Mouse (Mus musculus) heart, postnatal 10 days (tissue): ENCODE measurements around the gene Eipr1. TPM values are rescaled to one million over a fixed set of nuclear protein-coding genes. Genes with fewer than 3 reads are reported as not detected.

Source experiments
- total RNA-seq, 2 experiments: library from RNA; stranded (reverse); gene quantifications; 2 replicates each; pipeline ENCODE4 v1.2.3; 2021

Eipr1 gene
- total RNA-seq, 2 experiments from 2014 or later = 9.8 to 11.2 TPM

Other genes starting within 250 kb of the Eipr1 start
- under 1 TPM; 0.29 to 0.30 TPM for gene Dcdc2c, start 199.4 kb upstream of the Eipr1 start, total RNA-seq
- gene Allc, start 169.3 kb upstream of the Eipr1 start, total RNA-seq = not detected
- gene Colec11, start 128.4 kb upstream of the Eipr1 start, total RNA-seq = 10 to 100 TPM; 27.3 to 31.6 TPM
- 100 to 1,000 TPM; 378 to 389 TPM for gene Rps7, start 115.8 kb upstream of the Eipr1 start, total RNA-seq
- gene Rnaseh1, start 102.2 kb upstream of the Eipr1 start, total RNA-seq = 1 to 10 TPM; 7.5 to 8.7 TPM
- 10 to 100 TPM; 34.7 to 38.3 TPM for gene Adi1, start 76.6 kb upstream of the Eipr1 start, total RNA-seq
- 10 to 100 TPM; 27.1 to 31.4 TPM for gene Trappc12, start 1.3 kb upstream of the Eipr1 start, total RNA-seq